Mouse (Mus musculus) heart, postnatal 4 days (tissue): ENCODE data around the gene Gm21969. TPM values are rescaled to one million over a fixed set of nuclear protein-coding genes. Genes with fewer than 3 reads are reported as not detected.
A peak's percentile ranks its signal among the peaks of the same experiment; 100 is the strongest.

ENCODE experiments used
- DNase-seq: peaks from one replicate; pipeline ENCODE4 v3.0.0; 2021
- total RNA-seq, 2 experiments: library from RNA; stranded (reverse); gene quantifications; 2 replicates each; pipeline ENCODE4 v1.2.3; 2021

The Gm21969 gene
- total RNA-seq = not detected

GRCm38 (mm10) chr4:139602357-139603244 lies at the start of gene Gm21969:
Gene Gm21969 (plus strand): TSS chr4:139603186.
- DNase-seq = peak; percentile 74

DNA sequence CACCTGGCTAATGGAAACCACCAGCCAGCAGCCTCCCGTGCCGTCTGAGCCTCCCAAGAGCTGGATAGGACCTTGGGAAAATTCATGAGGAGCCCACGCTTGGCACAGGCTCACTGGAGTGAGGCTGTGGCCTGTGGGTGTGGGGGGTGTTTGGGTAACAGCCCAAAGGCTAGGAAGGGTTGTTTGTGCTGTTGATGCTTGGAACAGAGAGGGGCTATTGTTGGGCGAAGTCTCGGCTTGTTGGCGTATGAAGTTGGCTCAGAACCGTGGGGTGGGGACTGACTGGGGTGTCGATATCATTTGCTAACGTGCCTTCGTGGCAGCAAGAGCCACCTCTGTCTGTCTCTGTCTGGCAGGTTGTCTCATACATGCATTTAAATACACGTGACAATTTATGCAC lies 47.8 kb upstream of the Gm21969 start:
- no peak for DNase-seq

DNA sequence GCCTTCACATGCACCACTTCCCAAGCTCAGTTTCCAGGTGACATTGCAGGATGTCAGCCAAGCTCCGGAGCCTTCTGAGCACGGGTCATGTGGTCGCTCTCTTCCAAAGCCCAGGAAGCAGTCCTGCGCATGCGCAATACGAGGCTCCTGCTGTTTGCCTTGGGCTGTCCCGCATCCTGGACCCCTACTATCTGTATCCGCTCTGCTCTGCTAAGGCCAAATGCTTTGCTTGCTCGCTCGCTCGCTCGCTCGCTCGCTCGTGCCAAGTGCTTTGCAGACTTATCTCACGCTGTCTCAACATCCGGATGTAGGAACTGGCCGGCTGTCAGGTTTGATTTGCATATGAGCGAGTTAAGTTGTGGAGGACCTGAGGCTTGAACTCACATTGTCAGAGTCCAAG lies 47.0 kb upstream of the Gm21969 start:
- DNase-seq = peak; percentile 79

- no peak for DNase-seq
These were observed 34.6 kb upstream of the Gm21969 start for GRCm38 (mm10) chr4:139568361-139568760.

GRCm38 (mm10) chr4:139570756-139571155 lies 32.2 kb upstream of the Gm21969 start:
- DNase-seq = peak; percentile 46

DNA sequence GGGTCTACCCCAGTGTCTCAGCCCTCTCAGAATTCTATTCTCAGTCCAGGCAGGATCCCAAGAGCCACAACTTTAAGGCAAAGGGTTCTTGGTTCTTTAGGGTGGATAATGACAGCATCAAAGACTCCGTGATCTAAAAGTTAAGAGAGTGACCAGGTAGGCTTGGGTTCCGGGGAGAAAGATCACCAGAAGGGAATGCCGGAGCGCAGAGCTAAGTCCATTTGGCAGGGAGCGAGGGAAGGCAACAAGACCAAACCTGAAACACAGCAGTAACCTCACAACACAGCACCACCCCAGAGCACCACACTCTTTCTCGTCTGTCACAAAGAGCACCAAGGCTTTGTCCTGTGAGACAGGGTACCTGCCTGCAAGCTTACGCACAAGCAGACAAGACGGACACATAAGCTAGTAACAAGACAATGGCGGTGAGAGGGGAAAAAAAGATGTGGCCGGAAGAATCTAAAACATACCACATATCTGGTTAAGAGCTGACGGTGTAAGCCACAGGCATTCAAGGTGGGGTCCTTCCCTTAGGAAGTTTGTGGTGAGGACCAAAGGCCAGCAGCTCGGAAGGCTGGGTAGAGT lies 30.0 kb upstream of the Gm21969 start:
- no peak for DNase-seq

GRCm38 (mm10) chr4:139574156-139574798 lies 28.7 kb upstream of the Gm21969 start:
- peak; percentile 99 for DNase-seq

DNA sequence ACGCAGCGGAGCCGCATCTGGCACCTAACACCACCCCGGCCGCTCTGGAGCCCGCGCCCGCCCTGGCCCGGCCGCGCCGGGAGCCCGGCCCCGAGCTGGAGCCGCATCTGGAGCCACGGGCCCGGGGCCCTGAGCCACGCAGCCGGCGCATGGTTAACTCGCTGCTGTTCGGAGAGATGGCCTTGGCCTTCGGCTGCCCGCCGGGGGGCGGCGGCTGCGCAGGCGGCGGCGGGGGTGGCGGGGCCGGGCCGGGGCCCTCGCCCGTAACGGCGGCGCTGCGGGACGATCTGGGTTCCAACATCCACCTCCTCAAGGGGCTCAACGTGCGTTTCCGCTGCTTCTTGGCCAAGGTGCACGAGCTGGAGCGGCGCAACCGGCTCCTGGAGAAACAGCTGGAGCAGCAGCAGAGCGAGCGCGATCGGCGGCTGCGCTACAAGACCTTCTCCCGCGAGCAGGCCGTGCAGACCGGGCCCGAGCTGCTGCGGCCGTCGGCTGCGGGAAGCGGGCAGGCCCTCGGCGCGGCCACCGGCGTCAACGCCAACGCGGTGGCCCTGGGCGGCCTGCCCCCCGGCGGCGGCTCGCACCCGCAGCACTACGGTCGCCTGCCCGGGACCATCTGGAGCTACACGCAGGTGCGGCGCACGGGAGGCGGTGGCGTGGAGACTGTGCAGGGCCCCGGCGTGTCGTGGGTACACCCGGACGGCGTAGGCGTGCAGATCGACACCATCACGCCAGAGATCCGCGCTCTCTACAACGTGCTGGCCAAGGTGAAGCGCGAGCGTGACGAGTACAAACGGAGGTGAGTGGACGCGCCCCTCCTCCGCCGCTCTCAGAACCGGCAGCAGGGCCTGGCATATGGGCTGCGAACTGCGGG lies 27.9 kb upstream of the Gm21969 start:
- peak; percentile 54 for DNase-seq

- DNase-seq = no peak
These were observed 27.3 kb upstream of the Gm21969 start for GRCm38 (mm10) chr4:139575673-139576003.

GRCm38 (mm10) chr4:139576251-139576880 lies 26.6 kb upstream of the Gm21969 start:
- DNase-seq = no peak

GRCm38 (mm10) chr4:139577006-139577405 lies 26.0 kb upstream of the Gm21969 start:
- DNase-seq = no peak

DNA sequence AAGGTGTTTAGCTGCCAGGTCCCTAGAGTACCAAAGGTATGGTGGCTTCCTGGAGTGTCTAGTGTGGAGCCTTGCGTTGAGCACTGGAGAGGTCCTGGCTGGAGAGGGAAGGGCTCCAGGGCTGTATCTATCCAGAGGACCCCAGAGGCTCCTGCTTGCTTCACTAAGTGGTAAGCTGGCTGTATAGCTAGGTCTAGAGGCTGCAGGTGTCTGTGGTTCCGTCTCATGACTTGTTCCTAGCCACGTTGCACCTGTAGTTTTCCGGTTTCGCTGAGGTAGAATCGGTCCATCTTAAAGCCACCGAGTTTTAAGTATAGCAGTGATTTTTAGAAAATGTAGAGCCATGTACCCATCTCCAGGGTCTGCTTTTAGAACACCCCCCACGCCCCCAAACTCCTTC lies 24.6 kb upstream of the Gm21969 start:
- no peak for DNase-seq

DNA sequence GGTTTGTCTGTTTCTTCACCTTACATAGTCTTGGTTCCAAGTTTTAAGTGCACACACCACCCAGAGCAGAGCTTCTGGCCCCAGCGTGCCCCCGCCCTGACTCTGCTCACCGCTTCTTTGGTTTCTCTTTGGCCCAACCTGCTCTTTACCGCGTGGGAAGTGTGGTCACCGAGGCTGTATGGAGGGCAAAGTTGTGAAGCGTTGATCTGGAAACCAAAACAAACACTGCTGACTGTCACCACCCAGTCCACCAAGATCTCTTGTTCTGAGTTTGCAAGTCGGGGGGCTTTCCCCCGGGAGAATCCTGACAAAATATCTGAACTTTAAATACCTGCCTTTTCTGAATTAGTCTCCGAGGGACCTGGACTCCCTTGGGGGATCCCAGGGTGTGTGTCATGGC lies 24.0 kb upstream of the Gm21969 start:
- DNase-seq = peak; percentile 27

DNA sequence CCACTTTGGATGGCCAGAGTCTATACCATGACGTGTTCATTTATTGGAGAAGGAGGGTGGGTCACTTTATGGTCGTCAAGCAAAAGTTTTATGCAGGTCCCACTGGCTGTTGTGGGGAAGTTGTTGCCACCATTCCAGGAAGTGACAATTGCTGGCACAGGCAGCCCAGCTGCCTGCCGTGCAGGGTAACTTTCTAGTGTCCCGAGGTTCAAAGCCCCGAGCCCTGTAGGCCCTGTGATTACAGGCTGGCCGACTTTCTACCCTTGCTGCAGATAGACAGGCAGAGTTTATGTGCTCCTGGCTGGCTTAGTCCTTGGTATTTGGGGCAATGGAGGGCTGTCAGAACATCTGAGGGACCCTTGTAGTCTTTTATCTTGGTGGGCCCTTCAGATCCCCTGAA lies 23.5 kb upstream of the Gm21969 start:
- no peak for DNase-seq

GRCm38 (mm10) chr4:139580663-139581336 lies 22.2 kb upstream of the Gm21969 start:
- DNase-seq = peak; percentile 73

GRCm38 (mm10) chr4:139581427-139582051 lies 21.4 kb upstream of the Gm21969 start:
- peak; percentile 65 for DNase-seq

- DNase-seq = no peak
These were observed 20.6 kb upstream of the Gm21969 start for GRCm38 (mm10) chr4:139582346-139582745.

DNA sequence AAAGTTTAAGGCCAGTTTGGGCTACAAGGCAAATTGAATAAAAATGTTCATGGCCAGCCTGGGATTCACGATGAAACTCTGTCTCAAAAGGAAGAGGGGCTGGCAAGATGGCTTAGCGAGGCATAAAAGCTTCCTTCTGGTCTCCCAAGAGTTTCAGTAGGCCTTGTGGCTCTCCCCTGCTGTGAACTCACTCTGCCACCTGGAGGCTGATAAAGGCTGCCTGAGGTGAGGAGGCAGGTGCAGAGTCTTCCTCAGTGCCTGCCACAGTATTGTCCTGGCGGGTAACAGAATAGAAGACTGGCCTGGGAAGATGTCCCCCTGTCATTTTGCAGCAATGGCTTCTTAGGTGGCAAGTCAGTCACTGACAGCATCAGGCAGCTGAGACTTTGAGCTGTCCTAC lies 20.1 kb upstream of the Gm21969 start:
- DNase-seq = no peak

DNA sequence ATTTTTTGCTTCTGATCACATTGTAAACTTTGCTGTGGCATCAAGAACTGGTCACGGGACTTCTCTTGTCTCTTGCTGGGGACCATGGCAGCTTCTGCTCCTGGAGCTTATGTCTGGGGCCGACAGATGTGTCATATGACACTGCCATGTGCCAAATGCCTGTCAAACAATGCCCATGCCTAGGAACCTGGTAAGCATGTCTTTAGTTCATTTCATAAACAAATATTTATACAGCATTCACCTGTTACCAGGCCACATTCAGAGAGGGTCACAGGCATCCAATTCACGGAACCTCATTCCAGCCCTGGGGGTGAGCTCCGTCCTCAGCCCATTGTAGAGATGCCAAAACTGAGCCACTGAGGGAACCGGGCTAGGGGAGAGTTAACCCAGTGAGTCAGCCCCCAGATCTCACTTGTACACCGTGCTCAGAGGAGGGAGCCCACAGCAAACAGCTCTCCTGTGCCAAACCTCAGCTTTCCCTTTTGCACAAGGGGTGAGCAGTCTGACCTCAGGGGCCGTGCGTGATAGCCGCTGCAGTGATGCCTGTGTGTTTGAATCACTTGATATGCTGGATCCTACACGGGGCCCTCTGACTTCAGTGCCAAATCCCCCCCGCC lies 19.2 kb upstream of the Gm21969 start:
- no peak for DNase-seq

DNA sequence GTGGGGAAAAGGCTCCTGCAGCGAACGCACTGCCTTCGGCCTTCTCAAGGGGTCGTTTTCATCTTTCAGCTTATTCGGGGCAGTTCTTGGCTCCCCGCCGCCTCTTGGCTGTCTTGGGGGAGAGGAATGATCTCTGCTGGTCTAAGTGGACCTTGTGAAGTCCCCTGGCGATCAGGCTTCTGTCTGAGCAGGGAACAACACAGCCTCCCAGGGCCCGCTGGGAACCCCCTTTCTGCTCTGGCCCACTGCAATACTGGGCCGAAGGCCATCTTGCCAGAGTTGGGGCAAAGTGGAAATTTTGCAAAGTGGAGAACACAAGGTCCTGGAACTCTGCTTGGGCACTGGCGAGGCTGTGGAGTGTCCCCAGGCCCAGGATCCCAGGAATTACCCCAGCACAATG lies 18.3 kb upstream of the Gm21969 start:
- no peak for DNase-seq

DNA sequence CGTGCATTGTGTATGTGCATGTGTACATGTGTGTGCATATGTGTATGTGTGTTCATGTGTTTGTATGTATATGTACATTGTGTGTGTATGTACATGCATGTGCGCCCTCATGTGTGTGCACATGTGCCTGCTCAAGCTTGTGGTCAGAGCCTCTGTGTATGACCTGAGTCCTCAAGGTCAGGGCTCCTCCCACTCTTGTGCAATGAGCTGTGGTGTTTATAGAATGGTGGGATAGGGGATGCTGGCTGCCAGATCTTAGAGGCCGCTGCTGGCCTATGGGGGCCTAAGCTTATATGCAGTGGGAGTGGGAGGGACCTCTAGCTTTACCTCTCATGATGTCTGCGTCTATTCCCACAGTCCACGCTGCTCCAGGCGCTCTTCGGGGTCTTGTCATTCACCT lies 17.3 kb upstream of the Gm21969 start:
- DNase-seq = no peak
